Mouse (Mus musculus): ENCODE measurements around the gene Naa40.

Naa40 gene

DNA sequence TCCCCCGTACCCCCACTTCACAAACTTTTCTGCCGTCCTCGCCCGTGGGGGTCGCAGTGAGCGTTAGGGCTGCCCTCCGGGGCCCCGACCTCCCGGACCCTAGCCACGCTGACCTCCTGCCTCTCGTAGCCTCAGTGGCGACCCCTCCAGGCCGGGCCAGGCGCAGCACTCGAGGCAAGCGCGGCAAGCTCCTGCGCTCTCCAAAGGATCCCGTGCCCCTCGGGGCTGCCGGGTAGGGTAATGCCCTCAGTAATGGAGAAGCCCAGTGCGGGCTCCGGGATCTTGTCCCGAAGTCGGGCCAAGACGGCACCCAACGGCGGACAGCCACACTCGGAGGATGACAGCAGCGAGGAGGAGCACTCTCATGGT, 27.7 kb upstream of the Naa40 start:
- no peak for TF ChIP-seq GATA4 (IDR thresholded peaks at IDR 0.05; ENCODE audit: insufficient replicate concordance, low read length)

DNA sequence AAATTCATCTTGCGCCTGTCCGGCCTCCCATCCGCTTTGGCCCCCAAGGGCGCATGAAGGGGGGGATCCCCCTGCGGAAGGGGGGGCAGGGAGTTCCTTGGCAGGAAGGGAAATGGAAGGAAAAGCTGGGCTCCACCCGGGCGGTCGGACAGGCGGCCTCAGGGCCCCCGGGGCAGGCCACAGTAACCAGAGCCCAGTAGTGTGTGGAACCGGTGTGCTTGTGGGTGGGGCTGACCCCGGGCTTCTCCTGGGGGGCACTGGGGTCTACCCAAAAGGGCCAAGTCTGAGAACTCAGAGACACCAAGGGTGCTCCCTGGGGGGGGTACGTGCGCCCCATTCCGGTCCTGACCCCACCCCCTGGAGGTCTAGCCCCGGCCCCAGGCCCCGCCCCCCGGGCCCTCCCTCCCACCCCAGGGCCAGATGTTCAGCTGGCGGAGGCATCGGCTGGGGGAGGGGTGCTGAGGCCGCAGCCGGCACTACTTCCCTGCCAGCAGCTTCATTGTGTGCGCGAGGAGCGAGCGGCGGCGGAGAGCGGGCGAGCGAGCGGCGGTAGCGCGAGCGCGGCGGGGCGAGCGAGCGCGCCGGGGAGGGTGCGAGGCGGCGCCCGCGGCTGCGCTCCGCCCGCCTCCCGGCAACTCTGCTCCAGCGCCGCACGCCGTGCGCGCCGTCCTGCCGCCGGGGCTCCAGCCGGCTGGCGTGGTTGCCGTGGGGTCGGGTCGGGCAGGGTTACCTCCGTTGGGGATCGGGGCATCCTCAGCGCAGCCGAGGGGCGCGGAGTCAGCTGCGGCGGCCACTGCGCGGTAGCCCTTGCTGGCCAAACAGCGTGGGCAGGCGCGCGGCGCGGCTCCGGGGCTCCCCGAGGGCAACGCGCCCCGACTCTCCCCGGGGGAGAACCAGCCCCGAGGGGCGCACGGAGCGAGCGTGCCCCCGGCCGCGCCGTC, 27.1 kb upstream of the Naa40 start:
- TF ChIP-seq GATA4 (IDR thresholded peaks at IDR 0.05; ENCODE audit: insufficient replicate concordance, low read length), result no peak

DNA sequence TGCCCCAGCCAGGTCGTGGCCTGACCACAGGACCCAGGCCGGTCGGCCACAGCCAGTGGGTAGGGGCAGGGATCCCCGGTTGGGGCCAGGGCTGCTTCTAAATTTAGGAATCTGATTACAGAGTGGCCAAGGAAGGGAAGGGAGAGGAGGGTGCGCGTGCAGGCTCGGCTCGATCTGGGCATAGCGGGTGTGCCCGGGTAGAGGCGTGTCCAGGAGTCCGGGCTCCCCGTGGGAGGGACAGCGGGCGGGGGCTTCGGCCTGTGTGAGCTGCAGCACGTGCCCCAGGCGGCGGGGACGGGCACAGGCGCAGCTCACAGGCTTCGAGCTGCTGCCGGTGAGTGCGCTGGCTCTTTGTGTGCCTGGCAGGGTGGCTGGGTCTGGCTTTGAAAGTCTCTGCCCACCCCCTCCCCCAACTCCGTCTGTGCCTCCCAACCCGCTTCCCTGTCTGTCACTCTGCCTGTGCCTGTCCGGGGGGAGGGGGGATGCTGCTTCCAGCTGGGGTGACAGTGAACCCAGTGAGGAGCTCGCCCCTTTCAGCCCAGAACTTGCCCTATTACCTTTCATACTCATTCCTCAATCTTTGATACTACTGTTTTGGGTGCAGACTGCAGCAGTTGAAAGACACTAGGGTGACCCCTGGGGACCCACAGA, 26.2 kb upstream of the Naa40 start, which contains the start of gene Rcor2:
Gene Rcor2, plus strand, starts transcription at position 235 of the 651 bp plus-strand sequence.
- no peak for TF ChIP-seq GATA4 (IDR thresholded peaks at IDR 0.05; ENCODE audit: insufficient replicate concordance, low read length)

DNA sequence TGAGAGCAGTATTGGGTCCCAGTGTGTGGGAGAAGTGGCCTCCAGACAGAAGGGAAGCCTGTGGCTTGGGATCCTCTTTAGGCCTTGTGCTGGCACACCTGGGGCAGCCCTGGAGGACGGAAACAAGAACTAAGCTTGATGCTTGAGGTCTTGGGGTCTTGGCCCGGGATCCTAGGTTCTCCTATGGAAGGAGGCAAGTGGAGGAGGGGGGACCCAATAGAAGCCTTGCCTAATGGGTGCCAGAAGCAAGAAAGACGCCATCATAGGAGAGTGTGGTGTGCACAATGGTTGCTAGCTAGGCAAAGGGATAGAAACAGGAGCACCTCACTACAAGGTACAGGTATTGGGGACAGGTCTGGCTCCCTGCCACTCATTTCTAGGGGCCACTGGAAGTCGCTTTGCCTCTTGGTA, 25.4 kb upstream of the Naa40 start:
- TF ChIP-seq GATA4 (IDR thresholded peaks at IDR 0.05; ENCODE audit: insufficient replicate concordance, low read length), result no peak

DNA sequence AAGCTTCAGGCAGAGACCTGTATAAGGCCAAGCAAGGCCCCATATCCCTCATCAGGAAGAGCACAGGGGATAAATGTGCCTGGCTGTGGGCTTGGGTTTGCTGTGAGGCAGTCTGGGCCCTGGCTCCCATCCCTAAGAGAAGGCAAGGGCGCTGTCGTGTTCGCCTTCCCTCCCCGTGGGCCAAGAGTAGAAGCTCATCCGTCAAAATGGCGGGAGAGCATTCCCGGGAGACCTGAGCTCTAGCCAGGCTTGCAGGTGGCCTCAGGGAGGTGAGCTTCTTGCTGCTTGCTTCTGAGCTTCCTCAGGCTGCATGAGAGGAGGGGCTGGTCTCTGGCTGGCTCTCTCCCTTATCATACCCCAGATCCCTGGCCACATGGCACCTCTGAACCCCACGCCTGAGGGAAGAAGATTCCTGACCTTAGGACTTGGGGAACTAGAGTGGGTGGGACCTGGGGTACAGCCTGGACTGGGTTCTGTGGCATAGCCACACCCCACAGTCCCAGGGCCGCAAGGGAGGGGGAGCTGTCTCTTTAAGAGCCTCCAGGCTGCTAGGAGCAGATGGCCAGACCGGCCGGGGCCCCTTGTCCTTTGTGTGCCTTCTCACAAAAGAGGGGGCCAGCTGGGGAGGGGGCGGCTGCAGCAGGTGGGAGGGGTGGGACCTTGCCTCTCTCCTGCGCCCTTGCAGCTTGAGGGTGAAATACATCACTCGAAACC, 24.7 kb upstream of the Naa40 start:
- TF ChIP-seq GATA4 (IDR thresholded peaks at IDR 0.05; ENCODE audit: insufficient replicate concordance, low read length), result no peak

DNA sequence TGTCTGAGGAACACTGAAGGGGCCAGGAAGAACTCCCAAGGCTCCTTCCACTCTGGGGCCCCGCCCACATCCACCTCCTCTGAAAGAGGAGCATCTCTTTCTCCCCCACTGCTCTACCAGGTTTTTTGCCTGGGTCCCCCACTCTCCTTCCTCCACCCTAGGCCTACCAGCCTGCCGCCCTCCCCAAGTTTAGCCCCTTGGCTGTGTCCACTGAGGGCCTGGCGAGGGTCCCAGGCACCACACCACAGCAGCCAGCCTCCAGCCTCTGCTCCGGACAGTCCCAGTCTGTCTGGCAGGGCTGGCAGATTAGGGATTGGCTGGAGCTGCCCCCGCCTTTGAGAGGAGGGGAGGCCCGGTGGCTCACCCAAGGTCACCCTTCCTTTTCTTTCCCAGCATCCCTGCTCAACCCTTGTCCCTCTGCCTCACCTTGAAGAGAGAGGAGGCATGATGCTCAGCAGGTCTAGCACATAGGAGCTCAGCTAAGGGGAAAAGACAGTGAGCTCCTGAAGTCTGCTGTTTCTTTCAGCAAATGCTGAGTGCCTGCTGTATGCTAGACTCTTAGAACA, 23.9 kb upstream of the Naa40 start:
- TF ChIP-seq GATA4 (IDR thresholded peaks at IDR 0.05; ENCODE audit: insufficient replicate concordance, low read length), result no peak

DNA sequence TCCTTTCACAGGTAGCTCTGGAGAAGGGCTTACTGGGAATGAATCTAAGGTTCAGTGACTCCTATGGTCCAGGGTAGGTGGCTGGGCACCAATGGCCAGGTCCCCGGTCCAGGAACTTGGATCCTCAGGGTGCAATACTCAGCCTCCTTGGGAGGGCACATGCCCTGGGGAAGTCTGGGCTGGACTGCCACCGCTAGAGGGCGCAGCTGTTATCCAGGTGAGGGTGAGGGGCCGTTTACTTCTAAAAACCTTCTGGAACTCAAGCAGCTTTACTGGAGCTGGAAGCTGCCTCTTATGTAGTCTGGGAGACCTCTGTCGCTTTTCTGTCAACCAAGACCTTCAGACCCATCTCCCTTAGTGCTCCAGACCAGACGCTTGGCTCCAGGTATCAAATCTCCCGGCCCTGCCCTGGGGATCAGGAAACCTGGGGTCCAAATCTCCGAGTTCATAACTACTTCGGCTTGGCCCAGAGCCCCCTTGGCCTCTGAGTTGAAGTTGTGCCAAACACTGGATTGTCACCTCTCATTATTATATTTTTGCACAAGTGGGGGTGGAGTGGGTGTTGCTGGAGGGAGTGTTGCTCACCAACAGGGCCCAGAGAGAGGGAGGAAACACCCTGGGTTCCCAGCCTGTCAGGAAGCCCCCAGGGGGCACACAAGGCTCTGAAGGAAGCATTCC, 23.2 kb upstream of the Naa40 start:
- no peak for TF ChIP-seq GATA4 (IDR thresholded peaks at IDR 0.05; ENCODE audit: insufficient replicate concordance, low read length)

DNA sequence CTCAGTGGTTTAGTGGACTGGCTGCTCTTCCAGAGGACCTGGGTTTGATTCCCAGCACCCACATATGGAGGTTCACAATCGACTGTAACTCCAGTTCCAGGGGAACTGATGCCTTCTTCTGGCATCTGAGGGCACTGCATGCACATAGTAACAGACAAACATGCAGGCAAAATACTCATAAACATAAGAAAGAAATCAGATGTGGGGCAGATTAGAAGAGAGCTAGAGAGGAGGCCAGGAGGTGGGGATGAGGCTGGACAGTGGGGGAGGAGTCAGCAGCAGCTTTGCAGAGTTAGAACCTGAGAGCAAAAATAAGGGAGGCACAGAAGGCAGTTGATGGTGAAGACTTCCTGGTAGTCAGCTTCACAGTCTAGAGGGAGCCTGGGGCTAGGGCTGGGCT, 21.6 kb upstream of the Naa40 start:
- no peak for TF ChIP-seq GATA4 (IDR thresholded peaks at IDR 0.05; ENCODE audit: insufficient replicate concordance, low read length)

DNA sequence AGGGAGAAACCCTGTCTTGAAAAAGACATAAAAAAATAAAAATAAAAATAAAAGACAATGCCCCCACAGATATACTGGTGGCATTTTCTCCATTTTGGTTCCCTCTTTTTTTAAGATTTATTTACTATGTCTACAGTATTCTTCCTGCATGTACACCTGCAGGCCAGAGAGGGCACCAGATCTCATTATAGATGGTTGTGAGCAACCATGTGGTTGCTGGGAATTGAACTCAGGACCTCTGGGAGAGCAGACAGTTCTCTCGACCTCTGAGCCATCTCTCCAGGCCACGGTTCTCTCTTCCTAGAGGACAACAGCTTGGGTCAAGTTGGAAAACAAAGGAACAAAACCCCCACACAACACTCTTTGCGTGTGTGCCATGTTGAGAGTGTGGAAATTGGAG, 21.0 kb upstream of the Naa40 start:
- no peak for TF ChIP-seq GATA4 (IDR thresholded peaks at IDR 0.05; ENCODE audit: insufficient replicate concordance, low read length)

DNA sequence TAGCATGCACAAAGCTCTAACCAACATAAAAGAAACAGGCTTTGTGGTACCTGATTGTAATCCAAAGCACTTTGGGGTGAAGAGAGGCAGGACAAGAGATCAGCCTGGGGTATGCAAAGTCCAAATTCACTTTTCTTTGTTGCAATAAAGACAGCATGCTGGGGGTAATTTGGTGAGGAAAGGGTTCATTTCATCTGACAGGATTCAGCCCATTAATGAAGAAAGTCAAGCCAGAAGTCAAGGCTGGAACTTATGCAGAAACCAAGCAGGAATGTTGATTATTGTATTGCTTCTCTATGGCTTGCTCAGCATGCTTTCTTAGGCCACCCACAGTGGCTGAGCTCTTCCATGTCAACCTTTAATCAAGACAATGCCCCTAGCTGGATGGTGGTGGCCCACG, 20.5 kb upstream of the Naa40 start:
- no peak for TF ChIP-seq GATA4 (IDR thresholded peaks at IDR 0.05; ENCODE audit: insufficient replicate concordance, low read length)

DNA sequence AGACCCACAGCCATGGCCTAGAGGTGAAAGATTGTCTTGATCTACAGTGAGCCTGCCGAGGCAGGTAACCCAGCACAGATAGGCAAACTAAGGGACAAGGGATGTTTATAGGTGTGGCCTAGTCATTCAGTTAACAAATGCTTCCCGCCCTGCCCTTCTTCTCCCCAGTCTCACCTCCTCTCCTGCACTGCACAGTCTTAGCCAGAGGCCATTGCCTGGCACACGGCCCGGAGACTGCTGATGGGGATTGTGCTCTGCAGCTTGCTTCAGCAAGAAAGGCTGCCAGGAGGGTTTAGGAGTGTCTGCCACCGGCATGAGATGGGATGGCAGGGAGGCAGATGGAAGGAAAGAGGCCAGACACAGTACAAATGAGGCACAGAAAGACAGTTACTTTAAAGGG, 16.9 kb upstream of the Naa40 start:
- no peak for TF ChIP-seq GATA4 (IDR thresholded peaks at IDR 0.05; ENCODE audit: insufficient replicate concordance, low read length)

DNA sequence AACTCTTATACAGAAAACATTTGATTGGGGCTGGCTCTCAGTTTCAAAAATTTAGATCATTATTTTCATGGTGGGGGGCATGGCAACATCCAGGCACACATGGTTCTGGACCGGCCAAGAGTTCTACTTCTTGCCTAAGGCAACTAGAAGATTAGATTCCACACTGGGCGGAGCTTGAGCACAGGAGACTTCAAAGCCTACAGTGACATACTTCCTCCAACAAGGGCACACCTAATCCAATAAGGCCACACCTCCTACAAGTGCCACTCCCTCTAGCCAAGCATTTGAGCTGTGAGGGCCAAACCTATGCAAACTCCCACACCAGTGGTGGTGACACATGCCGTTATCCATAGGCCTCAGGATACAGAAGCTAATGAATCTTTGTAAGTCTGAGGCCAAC, 5.0 kb upstream of the Naa40 start:
- no peak for TF ChIP-seq GATA4 (IDR thresholded peaks at IDR 0.05; ENCODE audit: insufficient replicate concordance, low read length)

DNA sequence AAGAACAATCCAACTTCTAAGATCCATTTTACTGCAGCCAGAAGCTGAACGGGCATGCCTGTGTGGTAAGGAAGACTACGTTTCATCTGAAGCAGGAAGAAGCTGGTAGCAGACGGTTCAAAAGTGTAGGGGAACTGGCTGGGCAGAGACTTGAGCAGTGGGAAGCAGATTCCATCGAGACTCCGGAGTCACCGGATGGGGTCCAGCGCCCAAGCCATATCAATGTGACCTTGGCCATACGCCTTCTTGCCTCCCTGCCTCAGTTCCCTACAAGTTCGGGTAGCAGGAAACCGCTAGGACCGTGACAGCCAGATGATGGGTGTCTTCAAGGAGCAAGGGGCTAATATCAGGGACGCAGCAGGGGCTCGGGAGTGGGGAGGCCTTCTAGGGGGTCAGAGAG, 692 bp downstream of the Naa40 start:
- no peak for TF ChIP-seq GATA4 (IDR thresholded peaks at IDR 0.05; ENCODE audit: insufficient replicate concordance, low read length)

DNA sequence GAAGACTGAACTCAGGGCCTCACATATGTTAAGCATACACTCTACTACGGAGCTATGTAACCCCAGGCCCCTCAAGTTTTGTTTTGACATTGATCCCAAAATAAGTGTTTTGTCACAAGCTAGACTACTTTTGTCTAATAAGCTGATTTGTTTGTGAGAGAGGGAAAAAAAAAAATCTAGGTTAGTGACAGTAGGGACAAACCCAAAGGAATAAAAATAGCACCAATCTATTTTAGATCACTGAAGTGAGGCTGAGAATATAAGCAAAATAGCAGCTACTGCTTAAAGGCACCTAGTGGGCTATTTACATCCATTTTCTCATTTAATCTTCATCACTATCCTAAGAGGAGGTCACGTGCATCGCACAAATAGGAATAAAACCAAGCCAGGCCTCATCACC, 1.4 kb downstream of the Naa40 start:
- no peak for TF ChIP-seq GATA4 (IDR thresholded peaks at IDR 0.05; ENCODE audit: insufficient replicate concordance, low read length)

DNA sequence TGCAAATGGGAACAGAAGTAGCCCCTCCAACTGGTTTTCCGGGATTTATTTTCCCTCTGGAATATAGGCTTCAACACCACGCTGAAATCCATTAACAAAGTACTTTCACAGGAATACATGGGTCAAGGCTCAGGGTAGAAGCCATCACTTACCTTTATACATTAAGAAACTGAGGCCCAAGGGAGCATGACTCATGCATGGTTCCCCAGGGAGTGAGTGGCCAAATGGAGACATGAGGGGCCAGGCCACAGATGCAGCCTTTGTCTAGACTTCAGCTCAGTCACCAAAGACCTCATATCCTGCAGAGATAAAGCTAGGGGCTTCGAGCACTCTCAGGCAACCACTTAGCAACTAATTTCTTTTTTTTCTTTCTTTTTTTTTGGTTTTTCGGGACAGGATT, 4.2 kb downstream of the Naa40 start:
- TF ChIP-seq GATA4 (IDR thresholded peaks at IDR 0.05; ENCODE audit: insufficient replicate concordance, low read length), result no peak

Data from liver, adult (tissue).